Mouse (Mus musculus) midbrain, embryonic 15.5 days (tissue): ENCODE results near the gene Gm884. TPM values are rescaled to one million over a fixed set of nuclear protein-coding genes. Genes with fewer than 3 reads are reported as not detected.
"Not testable (repeated sequence)": the region's sequence is repeated elsewhere in the genome, so short reads cannot be mapped to it uniquely, and the experiment has no call there.

ENCODE experiments used
- ATAC-seq: fragments of 200-750 bp; cut with Nextera tagmentation; replicated peaks from 2 replicates; pipeline ENCODE4 v1.8.0; 2017; ENCODE audit warnings: moderate TSS enrichment
- H3K27ac ChIP-seq: fragments of 300-500 bp; sonication (generic); 2 replicates; pipeline ENCODE4 v1.5.1; 2015; ENCODE audit warnings: mild to moderate bottlenecking, inconsistent platforms
- H3K27me3 ChIP-seq: fragments of 300-500 bp; sonication (generic); replicated peaks from 2 replicates; pipeline ENCODE4 v1.6.1; 2015; ENCODE audit warnings: inconsistent platforms
- H3K36me3 ChIP-seq: fragments of 300-500 bp; sonication (generic); replicated peaks from 2 replicates; pipeline ENCODE4 v1.6.1; 2015; ENCODE audit warnings: inconsistent platforms
- H3K4me1 ChIP-seq: fragments of 300-500 bp; sonication (generic); 2 replicates; pipeline ENCODE4 v1.6.1; 2015; ENCODE audit warnings: inconsistent platforms
- H3K4me2 ChIP-seq: fragments of 300-500 bp; sonication (generic); 2 replicates; pipeline ENCODE4 v1.6.1; 2015; ENCODE audit warnings: inconsistent platforms, mild to moderate bottlenecking, moderate library complexity
- H3K4me3 ChIP-seq: fragments of 300-500 bp; sonication (generic); 2 replicates; pipeline ENCODE4 v1.5.1; 2015; ENCODE audit warnings: mild to moderate bottlenecking, inconsistent platforms
- H3K9ac ChIP-seq: fragments of 300-500 bp; sonication (generic); 2 replicates; pipeline ENCODE4 v1.6.1; 2015; ENCODE audit warnings: mild to moderate bottlenecking, inconsistent platforms
- H3K9me3 ChIP-seq: fragments of 300-500 bp; sonication (generic); 2 replicates; pipeline ENCODE4 v1.6.1; 2016; ENCODE audit warnings: inconsistent platforms
- WGBS: fragments of 180-500 bp; shearing (Covaris S2); methylation state at CpG from one replicate; pipeline ENCODE4 v1.1.7; 2015; ENCODE audit warnings: mixed read lengths; 5-methylcytosine and 5-hydroxymethylcytosine counted together
- polyA plus RNA-seq: library from polyadenylated mRNA; unstranded; fragments of >200 nt; fragmentation: Nextera tagmentation; extraction: Ambion mirVana; gene quantifications from 2 replicates; pipeline ENCODE4 v1.2.1, GENCODE M21; 2015

Gm884 gene
- polyA plus RNA-seq, 1 experiment from 2014 or later: not detected

- no peak overlapping the region for H3K27ac ChIP-seq
- H3K4me1 ChIP-seq: no peaks in the 10 kb centered on the region
- H3K9ac ChIP-seq: no peak overlapping the region
- H3K36me3 ChIP-seq: no peaks in the 10 kb centered on the region
- no peaks in the 10 kb centered on the region for H3K27me3 ChIP-seq
- no peaks in the 10 kb centered on the region for H3K9me3 ChIP-seq
- H3K4me2 ChIP-seq: no peak overlapping the region
- H3K4me3 ChIP-seq: no peak overlapping the region
- 95% methylated on average over 2 of the region's 2 CpGs for WGBS
- no peak for ATAC-seq
Measured at GRCm38 (mm10) chr11:103610772-103611171, 10.2 kb downstream of the Gm884 start.

DNA sequence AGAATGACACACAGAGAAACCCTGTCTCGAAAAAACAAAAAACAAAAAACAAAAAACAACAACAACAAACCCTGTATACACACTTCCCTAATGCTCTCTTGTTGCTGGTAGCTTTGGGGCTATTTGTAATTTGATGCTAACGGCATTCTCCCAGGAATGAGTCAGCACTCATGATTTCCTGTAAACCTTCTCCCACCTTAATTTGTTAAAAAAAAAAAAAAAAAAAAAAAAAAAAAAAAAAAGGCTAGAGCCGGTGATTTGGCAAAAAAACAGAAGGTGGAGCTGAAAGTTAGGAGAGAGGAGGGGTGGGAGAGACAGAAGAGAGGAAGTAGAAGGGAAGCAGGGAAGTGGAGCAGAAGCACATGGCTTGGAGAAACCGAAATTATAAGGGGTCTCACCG, 14.3 kb downstream of the Gm884 start:
- WGBS: 74% methylated on average over 5 of the region's 5 CpGs
- Histone ChIP-seq H3K27ac (no peak overlapping the region), H3K4me1 (no peaks in the 10 kb centered on the region), H3K4me2 (no peak overlapping the region), H3K9ac (no peak overlapping the region), H3K9me3 (no peaks in the 10 kb centered on the region), H3K27me3 (no peaks in the 10 kb centered on the region), H3K36me3 (no peaks in the 10 kb centered on the region), H3K4me3 (no peak overlapping the region)
- no peak for ATAC-seq

DNA sequence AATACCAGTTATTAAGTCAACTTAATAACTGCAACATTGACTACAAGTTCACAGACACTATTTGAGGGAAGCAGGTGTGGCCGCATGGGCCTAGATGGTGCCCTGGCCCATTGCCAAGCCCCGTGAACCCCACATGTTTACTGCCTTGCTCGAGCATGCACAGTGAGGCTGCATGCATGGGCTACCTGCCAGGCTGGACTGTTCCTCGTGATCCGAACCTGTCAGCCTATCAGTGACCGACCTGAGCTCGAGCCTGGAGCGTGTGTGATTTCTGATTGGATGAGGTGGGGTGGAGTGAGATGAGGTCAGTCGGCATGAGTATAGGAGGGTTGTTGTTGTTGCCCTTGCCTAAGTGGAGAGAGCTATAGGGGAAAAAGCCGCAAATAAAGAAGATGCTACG, 42.6 kb downstream of the Gm884 start:
- H3K4me2 ChIP-seq: no peak overlapping the region
- 92% methylated on average over 11 of the region's 11 CpGs for WGBS
- no peaks in the 10 kb centered on the region for H3K4me1 ChIP-seq
- H3K27ac ChIP-seq: no peak overlapping the region
- no peaks in the 10 kb centered on the region for H3K27me3 ChIP-seq
- H3K4me3 ChIP-seq: no peak overlapping the region
- H3K9me3 ChIP-seq: peaks cover 7% of the 10 kb centered on the region; the same call in 1 of the 2 replicates
- no peak for ATAC-seq
- H3K9ac ChIP-seq: no peak overlapping the region
- H3K36me3 ChIP-seq: no peaks in the 10 kb centered on the region

DNA sequence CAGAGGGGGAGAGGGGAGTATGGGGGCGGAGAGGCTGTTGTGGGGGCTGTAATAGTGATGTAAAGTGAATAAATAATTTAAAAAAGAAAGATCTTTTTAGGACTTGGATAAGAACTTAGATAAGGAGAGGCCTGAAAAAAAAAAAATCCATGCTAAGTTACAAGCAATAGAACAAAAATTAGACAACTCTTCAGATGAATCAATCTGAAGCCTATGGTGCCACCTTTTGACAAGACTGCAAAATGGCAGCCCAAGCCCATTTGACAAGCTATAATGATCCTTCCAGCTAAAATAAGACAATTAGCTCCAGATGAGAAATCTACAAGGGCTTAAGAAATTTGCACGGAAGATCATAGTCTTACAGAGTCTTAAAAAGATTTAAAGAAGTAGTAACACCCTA, 64.9 kb downstream of the Gm884 start:
- H3K27ac ChIP-seq: no peak overlapping the region
- no peaks in the 10 kb centered on the region for H3K9me3 ChIP-seq
- H3K4me1 ChIP-seq: no peaks in the 10 kb centered on the region
- H3K4me3 ChIP-seq: no peak overlapping the region
- H3K36me3 ChIP-seq: no peaks in the 10 kb centered on the region
- no peak overlapping the region for H3K9ac ChIP-seq
- H3K4me2 ChIP-seq: no peak overlapping the region
- WGBS: 82% methylated on average over 2 of the region's 2 CpGs
- H3K27me3 ChIP-seq: no peaks in the 10 kb centered on the region
- ATAC-seq: no peak

- not testable (repeated sequence) for H3K4me1 ChIP-seq, H3K4me2 ChIP-seq, H3K9me3 ChIP-seq, H3K36me3 ChIP-seq, ATAC-seq, H3K4me3 ChIP-seq, H3K27ac ChIP-seq, H3K9ac ChIP-seq, H3K27me3 ChIP-seq
- 16% methylated on average over 1 of the region's 1 CpGs for WGBS
Measured at GRCm38 (mm10) chr11:103534973-103535372, 86.0 kb downstream of the Gm884 start.

DNA sequence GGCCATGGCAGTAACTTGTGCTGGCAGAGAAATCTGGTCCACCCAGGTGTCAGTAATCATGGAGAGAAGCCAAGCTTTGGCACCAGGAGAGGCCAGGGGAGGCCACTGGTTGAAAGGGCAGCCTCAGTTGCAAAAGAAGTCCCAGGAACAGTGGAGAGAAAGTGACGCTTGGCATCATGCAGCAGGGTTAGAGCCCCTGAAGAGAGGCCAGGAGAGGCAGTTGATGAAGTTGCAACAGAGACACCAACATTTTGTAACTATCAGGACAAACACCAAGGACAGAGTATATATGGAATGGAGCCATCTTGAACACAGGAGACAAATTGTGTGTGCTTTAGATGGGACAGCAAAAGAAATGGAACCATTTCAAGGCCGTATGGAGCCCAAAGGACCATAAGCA, 108.8 kb downstream of the Gm884 start:
- Histone ChIP-seq H3K27me3 (no peaks in the 10 kb centered on the region), H3K9ac (no peak overlapping the region), H3K4me2 (no peak overlapping the region), H3K4me3 (no peak overlapping the region), H3K9me3 (0 out of 2 replicates have a peak, but pooled peaks cover 2% of the 10 kb centered on the region), H3K27ac (no peak overlapping the region), H3K36me3 (no peaks in the 10 kb centered on the region), H3K4me1 (no peaks in the 10 kb centered on the region)
- ATAC-seq: no peak
- WGBS: 68% methylated on average over 2 of the region's 2 CpGs

- Histone ChIP-seq H3K9ac (no peak within 1 kb of the TSS), H3K36me3 (no peaks in the 10 kb centered on the region), H3K4me3 (no peak within 1 kb of the TSS), H3K27ac (no peak within 1 kb of the TSS), H3K27me3 (no peaks in the 10 kb centered on the region), H3K9me3 (no peaks in the 10 kb centered on the region), H3K4me2 (no peak within 1 kb of the TSS), H3K4me1 (no peaks in the 10 kb centered on the region)
- WGBS: 91% methylated on average over 12 of the region's 12 CpGs
- ATAC-seq: no peak
Measured at GRCm38 (mm10) chr11:103504497-103504896, 116.4 kb downstream of the Gm884 start, which contains the start of gene Lrrc37a. Lrrc37a (minus strand) TSS chr11:103504597.

Other genes with a start within 250 kb of the Gm884 start
- gene Plekhm1, start 208.5 kb downstream of the Gm884 start, polyA plus RNA-seq: 9.5 and 10.8 TPM in 2 replicates
- not detected in 2 replicates for gene Lrrc37a, start 116.5 kb downstream of the Gm884 start, polyA plus RNA-seq
- not detected in 2 replicates for gene Lyzl6, start 17.8 kb upstream of the Gm884 start, polyA plus RNA-seq
- gene Rprml, start 28.4 kb upstream of the Gm884 start, polyA plus RNA-seq: 1.1 TPM in 2 replicates
- 90.3 and 92.5 TPM in 2 replicates for gene Gosr2, start 76.8 kb upstream of the Gm884 start, polyA plus RNA-seq
- 0.95 and 1.3 TPM in 2 replicates for gene Wnt9b, start 128.7 kb upstream of the Gm884 start, polyA plus RNA-seq
- 13.1 and 14.8 TPM in 2 replicates for gene Wnt3, start 153.0 kb upstream of the Gm884 start, polyA plus RNA-seq